Mouse (Mus musculus): ENCODE data around the gene Kdelr3.

- TF ChIP-seq POLR2A (IDR thresholded peaks at IDR 0.05; ENCODE audit: insufficient read depth, low read depth, low read length) (no peak), CTCF (IDR thresholded peaks at IDR 0.05) (no peak)
Observed at GRCm38 (mm10) chr15:79543968-79544367, 27.8 kb downstream of the Kdelr3 start.

All from heart, adult 2 months (tissue).